Mouse (Mus musculus) MEL (cell line): ENCODE data around the gene Nucb2. TPM values are rescaled to one million over a fixed set of nuclear protein-coding genes. Genes with fewer than 3 reads are reported as not detected.

Source experiments
- DNase-seq: peaks from one replicate; pipeline ENCODE4 v3.0.0; 2011; ENCODE audit warnings: low read depth, low spot score
- H3K27ac ChIP-seq: 2 replicates; pipeline ENCODE4 v1.5.1; 2012; ENCODE audit warnings: low read depth, mild to moderate bottlenecking, control low read depth, low read length, moderate library complexity; ENCODE audit not compliant: control insufficient read depth
- H3K27me3 ChIP-seq, 2 experiments: fragments of 150-350 bp in 1 of 2; sonication (generic) in 1 of 2; 2 replicates each; pipeline ENCODE4 v1.6.1; 2012; ENCODE audit warnings: low read length in 2 of 2, mild to moderate bottlenecking in 2 of 2, improper control_type of control experiment in 1 of 2, moderate library complexity in 1 of 2; ENCODE audit not compliant: insufficient read depth in 2 of 2, control insufficient read depth in 1 of 2
- H3K36me3 ChIP-seq, 2 experiments: 2 replicates each; pipeline ENCODE4 v1.6.1; 2012 to 2014; ENCODE audit warnings: low read length in 2 of 2, improper control_type of control experiment in 1 of 2, inconsistent platforms in 1 of 2, mild to moderate bottlenecking in 1 of 2; ENCODE audit not compliant: insufficient read depth in 2 of 2, control insufficient read depth in 1 of 2
- H3K4me1 ChIP-seq, 2 experiments: fragments of 150-350 bp in 1 of 2; sonication (generic) in 1 of 2; 2 replicates each; pipeline ENCODE4 v1.6.1; 2012; ENCODE audit warnings: low read length in 2 of 2, improper control_type of control experiment in 1 of 2, mild to moderate bottlenecking in 1 of 2; ENCODE audit not compliant: insufficient read depth in 2 of 2, control insufficient read depth in 1 of 2
- H3K4me3 ChIP-seq, 2 experiments: fragments of 150-350 bp in 1 of 2; sonication (generic) in 1 of 2; 2 replicates each; pipeline ENCODE4 v1.5.1; 2012; ENCODE audit warnings: low read depth in 2 of 2, low read length in 2 of 2, mild to moderate bottlenecking in 2 of 2, moderate library complexity in 2 of 2, control low read depth in 1 of 2, improper control_type of control experiment in 1 of 2; ENCODE audit not compliant: control insufficient read depth in 1 of 2, insufficient read depth in 1 of 2
- H3K79me2 ChIP-seq: 2 replicates; pipeline ENCODE4 v1.6.1; 2012; ENCODE audit warnings: mild to moderate bottlenecking, low read length, moderate library complexity; ENCODE audit not compliant: control insufficient read depth, poor library complexity, insufficient read depth
- H3K9ac ChIP-seq: 2 replicates; pipeline ENCODE4 v1.6.1; 2012; ENCODE audit warnings: low read depth, mild to moderate bottlenecking, control low read depth, low read length, moderate library complexity; ENCODE audit not compliant: control insufficient read depth, poor library complexity, severe bottlenecking
- H3K9me3 ChIP-seq: fragments of 150-350 bp; sonication (generic); replicated peaks from 2 replicates; pipeline ENCODE4 v1.6.1; 2012; ENCODE audit warnings: mild to moderate bottlenecking, low read length, improper control_type of control experiment, moderate library complexity; ENCODE audit not compliant: insufficient read depth
- CHD1 ChIP-seq: IDR thresholded peaks from 2 replicates; pipeline ENCODE4 v1.6.1; 2012; ENCODE audit warnings: low read depth, mild to moderate bottlenecking, inconsistent platforms, low read length, improper control_type of control experiment
- CHD2 ChIP-seq: IDR thresholded peaks from 2 replicates; pipeline ENCODE4 v1.6.1; 2011; ENCODE audit warnings: low read length, improper control_type of control experiment
- CTCF ChIP-seq, 3 experiments: IDR thresholded peaks in 2 of 3; conservative IDR thresholded peaks in 1 of 3; 2 replicates each; pipeline ENCODE4 v1.5.1; 2011 to 2012; ENCODE audit warnings: low read length in 3 of 3, low read depth in 2 of 3, mild to moderate bottlenecking in 2 of 3, improper control_type of control experiment in 1 of 3, inconsistent platforms in 1 of 3, mixed read lengths in 1 of 3, moderate library complexity in 1 of 3; ENCODE audit not compliant: control insufficient read depth in 1 of 3, insufficient read depth in 1 of 3, poor library complexity in 1 of 3, severe bottlenecking in 1 of 3
- E2F4 ChIP-seq: IDR thresholded peaks from 2 replicates; pipeline ENCODE4 v1.6.1; 2011; ENCODE audit warnings: low read depth, low read length, improper control_type of control experiment, borderline replicate concordance
- ELF1 ChIP-seq: IDR thresholded peaks from 2 replicates; pipeline ENCODE4 v1.6.1; 2014; ENCODE audit warnings: low read depth, mild to moderate bottlenecking, inconsistent platforms, low read length, improper control_type of control experiment, moderate library complexity
- EP300 ChIP-seq, 2 experiments: IDR thresholded peaks; 2 replicates each; pipeline ENCODE4 v1.6.1; 2011; ENCODE audit warnings: improper control_type of control experiment in 2 of 2, low read length in 2 of 2, low read depth in 1 of 2, mild to moderate bottlenecking in 1 of 2
- ETS1 ChIP-seq: IDR thresholded peaks from 2 replicates; pipeline ENCODE4 v1.6.1; 2012; ENCODE audit warnings: low read depth, mild to moderate bottlenecking, inconsistent platforms, low read length, improper control_type of control experiment, moderate library complexity
- GABPA ChIP-seq: IDR thresholded peaks from 2 replicates; pipeline ENCODE4 v1.6.1; 2012; ENCODE audit warnings: low read depth, mild to moderate bottlenecking, inconsistent platforms, low read length, improper control_type of control experiment, moderate library complexity
- HCFC1 ChIP-seq: IDR thresholded peaks from 2 replicates; pipeline ENCODE4 v1.6.1; 2012; ENCODE audit warnings: low read depth, mild to moderate bottlenecking, inconsistent platforms, low read length, improper control_type of control experiment, moderate library complexity
- KAT2A ChIP-seq: conservative IDR thresholded peaks from 2 replicates; pipeline ENCODE4 v1.6.1; 2012; ENCODE audit warnings: low read depth, low read length, improper control_type of control experiment, inconsistent platforms
- MAFK ChIP-seq: IDR thresholded peaks from 2 replicates; pipeline ENCODE4 v1.6.1; 2011; ENCODE audit warnings: low read depth, mild to moderate bottlenecking, low read length, improper control_type of control experiment, borderline replicate concordance
- MAX ChIP-seq: IDR thresholded peaks from 2 replicates; pipeline ENCODE4 v1.6.1; 2011; ENCODE audit warnings: low read length, improper control_type of control experiment
- MAZ ChIP-seq: IDR thresholded peaks from 2 replicates; pipeline ENCODE4 v1.6.1; 2012; ENCODE audit warnings: low read depth, mild to moderate bottlenecking, inconsistent platforms, low read length, improper control_type of control experiment
- MXI1 ChIP-seq: IDR thresholded peaks from 2 replicates; pipeline ENCODE4 v1.6.1; 2011; ENCODE audit warnings: mild to moderate bottlenecking, low read depth, low read length, improper control_type of control experiment
- MYB ChIP-seq: IDR thresholded peaks from 2 replicates; pipeline ENCODE4 v1.6.1; 2011; ENCODE audit warnings: mild to moderate bottlenecking, low read depth, low read length, improper control_type of control experiment
- MYC ChIP-seq: IDR thresholded peaks from 2 replicates; pipeline ENCODE4 v1.6.1; 2011; ENCODE audit warnings: low read depth, mild to moderate bottlenecking, low read length, improper control_type of control experiment, moderate library complexity
- NELFE ChIP-seq: IDR thresholded peaks from 2 replicates; pipeline ENCODE4 v1.6.1; 2011; ENCODE audit warnings: low read depth, low read length, improper control_type of control experiment
- NRF1 ChIP-seq: IDR thresholded peaks from 2 replicates; pipeline ENCODE4 v1.6.1; 2014; ENCODE audit warnings: low read depth, mild to moderate bottlenecking, inconsistent platforms, low read length, improper control_type of control experiment, moderate library complexity; ENCODE audit not compliant: poor library complexity, insufficient read depth, severe bottlenecking
- POLR2A ChIP-seq, 2 experiments: IDR thresholded peaks; 2 replicates each; pipeline ENCODE4 v1.6.1; 2011 to 2012; ENCODE audit warnings: low read length in 2 of 2, mild to moderate bottlenecking in 2 of 2, control low read depth in 1 of 2, improper control_type of control experiment in 1 of 2, low read depth in 1 of 2, moderate library complexity in 1 of 2; ENCODE audit not compliant: control insufficient read depth in 1 of 2, insufficient read depth in 1 of 2, poor library complexity in 1 of 2
- POLR2AphosphoS2 ChIP-seq: IDR thresholded peaks from 2 replicates; pipeline ENCODE4 v1.6.1; 2011; ENCODE audit warnings: low read length, improper control_type of control experiment
- POLR2AphosphoS5 ChIP-seq: IDR thresholded peaks from 2 replicates; pipeline ENCODE4 v1.6.1; 2012; ENCODE audit warnings: low read depth, borderline replicate concordance, mild to moderate bottlenecking, inconsistent platforms, low read length, moderate library complexity, mixed read lengths
- RAD21 ChIP-seq: IDR thresholded peaks from 2 replicates; pipeline ENCODE4 v1.6.1; 2011; ENCODE audit warnings: mild to moderate bottlenecking, low read depth, low read length, improper control_type of control experiment
- RCOR1 ChIP-seq: IDR thresholded peaks from 2 replicates; pipeline ENCODE4 v1.6.1; 2012; ENCODE audit warnings: low read depth, mild to moderate bottlenecking, inconsistent platforms, low read length, improper control_type of control experiment
- SIN3A ChIP-seq: IDR thresholded peaks from 2 replicates; pipeline ENCODE4 v1.6.1; 2012; ENCODE audit warnings: low read length, improper control_type of control experiment, inconsistent platforms
- SMC3 ChIP-seq: IDR thresholded peaks from 2 replicates; pipeline ENCODE4 v1.6.1; 2011; ENCODE audit warnings: low read depth, low read length, improper control_type of control experiment
- TAL1 ChIP-seq: IDR thresholded peaks from 2 replicates; pipeline ENCODE4 v1.6.1; 2012; ENCODE audit warnings: mild to moderate bottlenecking, inconsistent platforms, low read length, moderate library complexity, mixed read lengths
- TBP ChIP-seq: IDR thresholded peaks from 2 replicates; pipeline ENCODE4 v1.8.0; 2011; ENCODE audit warnings: low read depth, low read length, improper control_type of control experiment
- TCF12 ChIP-seq: IDR thresholded peaks from 2 replicates; pipeline ENCODE4 v1.6.1; 2014; ENCODE audit warnings: low read depth, mild to moderate bottlenecking, inconsistent platforms, low read length, improper control_type of control experiment, moderate library complexity
- UBTF ChIP-seq: IDR thresholded peaks from 2 replicates; pipeline ENCODE4 v1.6.1; 2012; ENCODE audit warnings: low read depth, mild to moderate bottlenecking, inconsistent platforms, low read length, improper control_type of control experiment, moderate library complexity, borderline replicate concordance; ENCODE audit not compliant: insufficient read depth
- USF2 ChIP-seq, 2 experiments: IDR thresholded peaks; 2 replicates each; pipeline ENCODE4 v1.6.1; 2011 to 2012; ENCODE audit warnings: improper control_type of control experiment in 2 of 2, low read length in 2 of 2, borderline replicate concordance in 1 of 2, inconsistent platforms in 1 of 2, low read depth in 1 of 2, mild to moderate bottlenecking in 1 of 2; ENCODE audit not compliant: insufficient read depth in 1 of 2
- ZC3H11A ChIP-seq: IDR thresholded peaks from 2 replicates; pipeline ENCODE4 v1.6.1; 2012; ENCODE audit warnings: low read depth, mild to moderate bottlenecking, inconsistent platforms, low read length, improper control_type of control experiment
- ZKSCAN1 ChIP-seq: IDR thresholded peaks from 2 replicates; pipeline ENCODE4 v1.6.1; 2012; ENCODE audit warnings: low read depth, mild to moderate bottlenecking, inconsistent platforms, low read length, improper control_type of control experiment, moderate library complexity
- ZMIZ1 ChIP-seq: IDR thresholded peaks from 2 replicates; pipeline ENCODE4 v1.6.1; 2012; ENCODE audit warnings: low read depth, mild to moderate bottlenecking, inconsistent platforms, low read length, improper control_type of control experiment, moderate library complexity
- ZNF384 ChIP-seq: IDR thresholded peaks from 2 replicates; pipeline ENCODE4 v1.6.1; 2012; ENCODE audit warnings: low read depth, mild to moderate bottlenecking, inconsistent platforms, low read length, improper control_type of control experiment
- polyA plus RNA-seq, 2 experiments: library from polyadenylated mRNA; stranded (reverse) in 1 of 2; unstranded in 1 of 2; fragments of >175 nt in 1 of 2; fragments of >200 nt in 1 of 2; gene quantifications; 2 replicates each; pipeline versions ENCODE4 v1.2.1 to v1.2.4; 2012; ENCODE audit warnings: low replicate concordance in 2 of 2, low read depth in 1 of 2; ENCODE audit not compliant: insufficient read length in 2 of 2, insufficient read depth in 1 of 2, missing spikeins in 1 of 2
- total RNA-seq: library from RNA; depleted of rRNA; stranded (reverse); fragments of 300-350 nt; gene quantifications from 2 replicates; pipeline ENCODE4 v1.2.3, GENCODE M21; 2012; rRNA removed

Nucb2 gene
- 5.5 and 5.8 TPM in 2 replicates for total RNA-seq
- polyA plus RNA-seq: 1 to 10 TPM in 1 of 2 experiments, not detected in 1; 6.4 TPM

GRCm38 (mm10) chr7:116503879-116504817 lies at the start of gene Nucb2:
Gene Nucb2 (plus strand): TSS chr7:116504369.
- peak within 1 kb of the TSS; percentile 48 for H3K27ac ChIP-seq
- no peaks in the 10 kb centered on the region for H3K27me3 ChIP-seq
- peaks cover 0 to 10% of the 10 kb centered on the region in 2 experiments; a peak in 3 of 4 replicates for H3K4me1 ChIP-seq
- H3K36me3 ChIP-seq: peaks cover 0 to 3% of the 10 kb centered on the region in 2 experiments; a peak in 2 of 4 replicates
- peak within 1 kb of the TSS; percentile 68 for H3K9ac ChIP-seq
- H3K9me3 ChIP-seq: no peaks in the 10 kb centered on the region
- H3K79me2 ChIP-seq: no peaks in the 10 kb centered on the region; the same call in 1 of the 2 replicates
- peak within 1 kb of the TSS; percentile 69 to 71 for H3K4me3 ChIP-seq
- TF ChIP-seq EP300 (IDR thresholded peaks at IDR 0.05; ENCODE audit: low read depth in 1 of 2, low read length in 2 of 2): no peak
- TF ChIP-seq ZKSCAN1: no peak
- TF ChIP-seq ETS1: no peak
- no peak for TF ChIP-seq ZC3H11A
- no peak for TF ChIP-seq NRF1
- TF ChIP-seq SIN3A: peak; percentile 63
- peak; percentile 46 to 61; a peak in 3 of 4 replicates for TF ChIP-seq POLR2A (IDR thresholded peaks at IDR 0.05; ENCODE audit: control insufficient read depth in 1 of 2, insufficient read depth in 1 of 2, low read depth in 1 of 2, low read length in 2 of 2, poor library complexity in 1 of 2)
- no peak for TF ChIP-seq RCOR1
- TF ChIP-seq E2F4: no peak
- TF ChIP-seq MAFK: no peak
- TF ChIP-seq POLR2AphosphoS5: no peak
- TF ChIP-seq ZNF384: no peak
- TF ChIP-seq SMC3: no peak
- TF ChIP-seq KAT2A: no peak
- no peak for TF ChIP-seq MAZ
- TF ChIP-seq RAD21: no peak
- TF ChIP-seq CHD1: no peak
- TF ChIP-seq MAX: no peak
- no peak for TF ChIP-seq UBTF
- no peak; the same call in 1 of the 2 replicates for TF ChIP-seq HCFC1
- TF ChIP-seq CHD2: no peak
- TF ChIP-seq CTCF (IDR thresholded peaks at IDR 0.05 in 2 of 3, conservative IDR thresholded peaks at IDR 0.05 in 1 of 3; ENCODE audit: control insufficient read depth in 1 of 3, insufficient read depth in 1 of 3, low read depth in 2 of 3, low read length in 3 of 3, poor library complexity in 1 of 3, severe bottlenecking in 1 of 3): no peak
- no peak for TF ChIP-seq USF2 (IDR thresholded peaks at IDR 0.05; ENCODE audit: borderline replicate concordance in 1 of 2, insufficient read depth in 1 of 2, low read depth in 1 of 2, low read length in 2 of 2)
- 0 out of 2 replicates have a peak, but pooled peaks have one; percentile 44 for TF ChIP-seq MXI1
- TF ChIP-seq TBP: 0 out of 2 replicates have a peak, but pooled peaks have one; percentile 19
- TF ChIP-seq NELFE: peak; percentile 45
- TF ChIP-seq MYC: no peak; the same call in 1 of the 2 replicates
- no peak for TF ChIP-seq MYB
- TF ChIP-seq ELF1: no peak
- peak; percentile 17; the same call in 1 of the 2 replicates for TF ChIP-seq TCF12
- TF ChIP-seq GABPA: no peak
- TF ChIP-seq ZMIZ1: peak; percentile 44; the same call in 1 of the 2 replicates
- TF ChIP-seq TAL1: no peak
- no peak for TF ChIP-seq POLR2AphosphoS2
- DNase-seq: peak; percentile 95
